Mouse (Mus musculus): Measurements from ENCODE around the gene Nt5c1a.

GRCm38 (mm10) chr4:123160571-123160970 is 40.7 kb upstream of the Nt5c1a start:
- TF ChIP-seq CTCF (IDR thresholded peaks at IDR 0.05; ENCODE audit: extremely low read depth, insufficient read length, insufficient replicate concordance, low read depth, low read length) (no peak), POLR2A (IDR thresholded peaks at IDR 0.05; ENCODE audit: low read depth, low read length) (no peak)

Data from small intestine, adult 2 months (tissue).